Mouse (Mus musculus): ENCODE data around the gene Ugt1a10. TPM values are rescaled to one million over a fixed set of nuclear protein-coding genes. Genes with fewer than 3 reads are reported as not detected.
A peak's percentile ranks its signal among the peaks of the same experiment; 100 is the strongest.
"Not testable (repeated sequence)": the region's sequence is repeated elsewhere in the genome, so short reads cannot be mapped to it uniquely, and the experiment has no call there.

Gene Ugt1a10
- polyA plus RNA-seq, 1 experiment from 2014 or later, result 0.14 TPM

GRCm38 (mm10) chr1:88103697-88104468, 48.7 kb downstream of the Ugt1a10 start:
- H3K9ac ChIP-seq (ENCODE audit: low read depth, low read length); H3K4me1 ChIP-seq (ENCODE audit: control insufficient read depth, low read depth, low read length); H3K27me3 ChIP-seq (ENCODE audit: control insufficient read depth, insufficient read depth, low read depth, low read length); H3K9me3 ChIP-seq (replicated peaks; ENCODE audit: control insufficient read depth, low read length); H3K27ac ChIP-seq (ENCODE audit: low read length); H3K36me3 ChIP-seq (ENCODE audit: control insufficient read depth, insufficient read depth); ATAC-seq (ENCODE audit: low read depth): not testable (repeated sequence)
- Histone ChIP-seq H3K4me2 (ENCODE audit: low read depth, low read length) (peak overlapping the region; percentile 26), H3K4me3 (ENCODE audit: low read depth, low read length) (peak overlapping the region; percentile 16; the same call in 1 of the 2 replicates)
- WGBS (ENCODE audit: insufficient replicate concordance), result 50% methylated on average over 4 of the region's 5 CpGs

- no peak overlapping the region for H3K9ac ChIP-seq (ENCODE audit: low read depth, low read length)
- 51% methylated on average over 1 of the region's 1 CpGs for WGBS (ENCODE audit: insufficient replicate concordance)
- peak overlapping the region; percentile 26 for H3K4me2 ChIP-seq (ENCODE audit: low read depth, low read length)
These were observed 49.7 kb downstream of the Ugt1a10 start for GRCm38 (mm10) chr1:88104667-88105430.

GRCm38 (mm10) chr1:88105656-88106055, 50.5 kb downstream of the Ugt1a10 start:
- ATAC-seq (ENCODE audit: low read depth), result no peak
- Histone ChIP-seq H3K9ac (ENCODE audit: low read depth, low read length) (no peak overlapping the region), H3K27ac (ENCODE audit: low read length) (no peak overlapping the region), H3K27me3 (ENCODE audit: control insufficient read depth, insufficient read depth, low read depth, low read length) (no peaks in the 10 kb centered on the region), H3K36me3 (ENCODE audit: control insufficient read depth, insufficient read depth) (no peaks in the 10 kb centered on the region), H3K4me1 (ENCODE audit: control insufficient read depth, low read depth, low read length) (no peaks in the 10 kb centered on the region; the same call in 1 of the 2 replicates), H3K4me3 (ENCODE audit: low read depth, low read length) (no peak overlapping the region), H3K9me3 (replicated peaks; ENCODE audit: control insufficient read depth, low read length) (no peaks in the 10 kb centered on the region), H3K4me2 (ENCODE audit: low read depth, low read length) (0 out of 2 replicates have a peak overlapping the region, but pooled peaks have one; percentile 18)
- WGBS (ENCODE audit: insufficient replicate concordance), result 43% methylated on average over 2 of the region's 2 CpGs

More at GRCm38 (mm10) chr1:88104667-88105430, 49.7 kb downstream of the Ugt1a10 start:
- ATAC-seq (ENCODE audit: low read depth), result no peak
- H3K27ac ChIP-seq (ENCODE audit: low read length), result no peak overlapping the region
- no peaks in the 10 kb centered on the region for H3K9me3 ChIP-seq (replicated peaks; ENCODE audit: control insufficient read depth, low read length)
- no peaks in the 10 kb centered on the region; the same call in 1 of the 2 replicates for H3K4me1 ChIP-seq (ENCODE audit: control insufficient read depth, low read depth, low read length)
- no peaks in the 10 kb centered on the region for H3K27me3 ChIP-seq (ENCODE audit: control insufficient read depth, insufficient read depth, low read depth, low read length)
- H3K4me3 ChIP-seq (ENCODE audit: low read depth, low read length), result no peak overlapping the region
- H3K36me3 ChIP-seq (ENCODE audit: control insufficient read depth, insufficient read depth), result no peaks in the 10 kb centered on the region

GRCm38 (mm10) chr1:88109027-88109557, 53.9 kb downstream of the Ugt1a10 start:
- WGBS (ENCODE audit: insufficient replicate concordance), result 42% methylated on average over 2 of the region's 2 CpGs
- not testable (repeated sequence) for H3K27ac ChIP-seq (ENCODE audit: low read length); H3K27me3 ChIP-seq (ENCODE audit: control insufficient read depth, insufficient read depth, low read depth, low read length); H3K4me2 ChIP-seq (ENCODE audit: low read depth, low read length); H3K36me3 ChIP-seq (ENCODE audit: control insufficient read depth, insufficient read depth); H3K9ac ChIP-seq (ENCODE audit: low read depth, low read length); H3K4me3 ChIP-seq (ENCODE audit: low read depth, low read length); H3K4me1 ChIP-seq (ENCODE audit: control insufficient read depth, low read depth, low read length); H3K9me3 ChIP-seq (replicated peaks; ENCODE audit: control insufficient read depth, low read length)
- peak; percentile 99 for ATAC-seq (ENCODE audit: low read depth)

GRCm38 (mm10) chr1:88109604-88110003, 54.4 kb downstream of the Ugt1a10 start:
- H3K9ac ChIP-seq (ENCODE audit: low read depth, low read length); H3K36me3 ChIP-seq (ENCODE audit: control insufficient read depth, insufficient read depth); H3K9me3 ChIP-seq (replicated peaks; ENCODE audit: control insufficient read depth, low read length); H3K27me3 ChIP-seq (ENCODE audit: control insufficient read depth, insufficient read depth, low read depth, low read length); H3K4me2 ChIP-seq (ENCODE audit: low read depth, low read length); H3K4me1 ChIP-seq (ENCODE audit: control insufficient read depth, low read depth, low read length); H3K4me3 ChIP-seq (ENCODE audit: low read depth, low read length): not testable (repeated sequence)
- ATAC-seq (ENCODE audit: low read depth), result peak; percentile 52
- peak overlapping the region; percentile 53; the same call in 1 of the 2 replicates for H3K27ac ChIP-seq (ENCODE audit: low read length)
- 35% methylated on average over 2 of the region's 2 CpGs for WGBS (ENCODE audit: insufficient replicate concordance)

DNA sequence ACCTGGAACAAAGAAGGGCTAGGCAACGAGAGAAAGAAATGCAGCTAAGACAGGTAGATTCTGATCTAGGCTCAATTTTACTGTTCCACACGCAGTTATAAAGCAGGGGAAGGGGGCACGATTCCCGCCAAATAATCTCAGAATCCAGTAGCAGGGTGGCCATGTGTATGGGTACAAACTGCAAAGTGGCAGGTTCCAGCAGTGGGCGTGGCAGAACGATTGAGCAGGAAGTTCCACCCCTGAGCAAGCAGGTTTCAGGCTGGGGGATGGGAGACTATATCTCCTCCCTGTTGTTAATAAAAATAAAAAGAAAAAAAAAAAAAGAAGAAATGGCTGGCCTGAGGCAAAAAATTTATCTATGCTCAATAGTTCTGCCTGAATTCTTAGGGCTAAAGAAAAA, 57.6 kb downstream of the Ugt1a10 start:
- not testable (repeated sequence) for ATAC-seq (ENCODE audit: low read depth); H3K4me3 ChIP-seq (ENCODE audit: low read depth, low read length); H3K27ac ChIP-seq (ENCODE audit: low read length); H3K4me1 ChIP-seq (ENCODE audit: control insufficient read depth, low read depth, low read length); H3K9ac ChIP-seq (ENCODE audit: low read depth, low read length); H3K4me2 ChIP-seq (ENCODE audit: low read depth, low read length); H3K9me3 ChIP-seq (replicated peaks; ENCODE audit: control insufficient read depth, low read length); H3K27me3 ChIP-seq (ENCODE audit: control insufficient read depth, insufficient read depth, low read depth, low read length); H3K36me3 ChIP-seq (ENCODE audit: control insufficient read depth, insufficient read depth)
- WGBS (ENCODE audit: insufficient replicate concordance), result 69% methylated on average over 6 of the region's 6 CpGs

- not testable (repeated sequence) for H3K4me3 ChIP-seq (ENCODE audit: low read depth, low read length); H3K36me3 ChIP-seq (ENCODE audit: control insufficient read depth, insufficient read depth); ATAC-seq (ENCODE audit: low read depth); H3K27me3 ChIP-seq (ENCODE audit: control insufficient read depth, insufficient read depth, low read depth, low read length); H3K4me1 ChIP-seq (ENCODE audit: control insufficient read depth, low read depth, low read length); H3K4me2 ChIP-seq (ENCODE audit: low read depth, low read length); H3K9ac ChIP-seq (ENCODE audit: low read depth, low read length); H3K9me3 ChIP-seq (replicated peaks; ENCODE audit: control insufficient read depth, low read length); H3K27ac ChIP-seq (ENCODE audit: low read length)
- WGBS (ENCODE audit: insufficient replicate concordance), result 10% methylated on average over 4 of the region's 4 CpGs
These were observed 65.4 kb downstream of the Ugt1a10 start for GRCm38 (mm10) chr1:88120550-88120949.

- not testable (repeated sequence) for H3K9ac ChIP-seq (ENCODE audit: low read depth, low read length); H3K27me3 ChIP-seq (ENCODE audit: control insufficient read depth, insufficient read depth, low read depth, low read length); H3K4me2 ChIP-seq (ENCODE audit: low read depth, low read length); H3K36me3 ChIP-seq (ENCODE audit: control insufficient read depth, insufficient read depth); H3K9me3 ChIP-seq (replicated peaks; ENCODE audit: control insufficient read depth, low read length); H3K4me1 ChIP-seq (ENCODE audit: control insufficient read depth, low read depth, low read length); H3K4me3 ChIP-seq (ENCODE audit: low read depth, low read length); H3K27ac ChIP-seq (ENCODE audit: low read length); ATAC-seq (ENCODE audit: low read depth)
- no CpG with 5 or more reads among the region's 1 CpGs for WGBS (ENCODE audit: insufficient replicate concordance)
These were observed 66.3 kb downstream of the Ugt1a10 start for GRCm38 (mm10) chr1:88121521-88121920.

All from liver, embryonic 16.5 days (tissue).